Mouse (Mus musculus): ENCODE measurements around the gene Nckap5.
A peak's percentile ranks its signal among the peaks of the same experiment; 100 is the strongest.

Nckap5 gene

GRCm38 (mm10) chr1:126700978-126701320, 129.7 kb downstream of the Nckap5 start:
- no peak for DNase-seq (ENCODE audit: low spot score)

- DNase-seq (ENCODE audit: low spot score), result no peak
These were observed 130.3 kb downstream of the Nckap5 start for GRCm38 (mm10) chr1:126700063-126700977.

GRCm38 (mm10) chr1:126693585-126693984, 137.0 kb downstream of the Nckap5 start:
- no peak for DNase-seq (ENCODE audit: low spot score)

GRCm38 (mm10) chr1:126688593-126688992, 142.0 kb downstream of the Nckap5 start:
- DNase-seq (ENCODE audit: low spot score), result no peak

- DNase-seq (ENCODE audit: low spot score), result no peak
These were observed 143.9 kb downstream of the Nckap5 start for GRCm38 (mm10) chr1:126686678-126687077.

GRCm38 (mm10) chr1:126683621-126684445, 146.8 kb downstream of the Nckap5 start:
- peak; percentile 15 for DNase-seq (ENCODE audit: low spot score)

GRCm38 (mm10) chr1:126681773-126682172, 148.8 kb downstream of the Nckap5 start:
- no peak for DNase-seq (ENCODE audit: low spot score)

GRCm38 (mm10) chr1:126679348-126679747, 151.3 kb downstream of the Nckap5 start:
- no peak for DNase-seq (ENCODE audit: low spot score)

- DNase-seq (ENCODE audit: low spot score), result no peak
These were observed 153.3 kb downstream of the Nckap5 start for GRCm38 (mm10) chr1:126677280-126677679.

GRCm38 (mm10) chr1:126676769-126677168, 153.8 kb downstream of the Nckap5 start:
- DNase-seq (ENCODE audit: low spot score), result no peak

- no peak for DNase-seq (ENCODE audit: low spot score)
These were observed 155.5 kb downstream of the Nckap5 start for GRCm38 (mm10) chr1:126675142-126675541.

GRCm38 (mm10) chr1:126673238-126673637, 157.4 kb downstream of the Nckap5 start:
- DNase-seq (ENCODE audit: low spot score), result no peak

- no peak for DNase-seq (ENCODE audit: low spot score)
These were observed 160.1 kb downstream of the Nckap5 start for GRCm38 (mm10) chr1:126670507-126670906.

GRCm38 (mm10) chr1:126660098-126660999, 170.2 kb downstream of the Nckap5 start:
- DNase-seq (ENCODE audit: low spot score), result no peak

- no peak for DNase-seq (ENCODE audit: low spot score)
These were observed 171.9 kb downstream of the Nckap5 start for GRCm38 (mm10) chr1:126658731-126659130.

- no peak for DNase-seq (ENCODE audit: low spot score)
These were observed 174.4 kb downstream of the Nckap5 start for GRCm38 (mm10) chr1:126656246-126656645.

- no peak for DNase-seq (ENCODE audit: low spot score)
These were observed 178.5 kb downstream of the Nckap5 start for GRCm38 (mm10) chr1:126652085-126652484.

GRCm38 (mm10) chr1:126650806-126651205, 179.8 kb downstream of the Nckap5 start:
- no peak for DNase-seq (ENCODE audit: low spot score)

- DNase-seq (ENCODE audit: low spot score), result no peak
These were observed 187.8 kb downstream of the Nckap5 start for GRCm38 (mm10) chr1:126642751-126643150.

- no peak for DNase-seq (ENCODE audit: low spot score)
These were observed 191.1 kb downstream of the Nckap5 start for GRCm38 (mm10) chr1:126639463-126639862.

- DNase-seq (ENCODE audit: low spot score), result no peak
These were observed 193.1 kb downstream of the Nckap5 start for GRCm38 (mm10) chr1:126637515-126637914.

- no peak for DNase-seq (ENCODE audit: low spot score)
These were observed 204.4 kb downstream of the Nckap5 start for GRCm38 (mm10) chr1:126626206-126626605.

All from ovary, adult 18-20 months (tissue).